Mouse (Mus musculus) gonadal fat pad, adult 2 months (tissue): ENCODE results near the gene Akt1s1. TPM values are rescaled to one million over a fixed set of nuclear protein-coding genes. Genes with fewer than 3 reads are reported as not detected.
A peak's percentile ranks its signal among the peaks of the same experiment; 100 is the strongest.
"Not testable (repeated sequence)": the region's sequence is repeated elsewhere in the genome, so short reads cannot be mapped to it uniquely, and the experiment has no call there.

Source experiments
- DNase-seq: peaks from one replicate; pipeline ENCODE4 v3.0.0-alpha.2; 2012; ENCODE audit warnings: low read depth
- polyA plus RNA-seq: library from polyadenylated mRNA; depleted of rRNA; stranded (reverse); fragments of >200 nt; gene quantifications from 2 replicates; pipeline ENCODE4 v1.2.3, GENCODE M21; 2012

The Akt1s1 gene
- polyA plus RNA-seq, 1 experiment, result 72.9 TPM

DNA sequence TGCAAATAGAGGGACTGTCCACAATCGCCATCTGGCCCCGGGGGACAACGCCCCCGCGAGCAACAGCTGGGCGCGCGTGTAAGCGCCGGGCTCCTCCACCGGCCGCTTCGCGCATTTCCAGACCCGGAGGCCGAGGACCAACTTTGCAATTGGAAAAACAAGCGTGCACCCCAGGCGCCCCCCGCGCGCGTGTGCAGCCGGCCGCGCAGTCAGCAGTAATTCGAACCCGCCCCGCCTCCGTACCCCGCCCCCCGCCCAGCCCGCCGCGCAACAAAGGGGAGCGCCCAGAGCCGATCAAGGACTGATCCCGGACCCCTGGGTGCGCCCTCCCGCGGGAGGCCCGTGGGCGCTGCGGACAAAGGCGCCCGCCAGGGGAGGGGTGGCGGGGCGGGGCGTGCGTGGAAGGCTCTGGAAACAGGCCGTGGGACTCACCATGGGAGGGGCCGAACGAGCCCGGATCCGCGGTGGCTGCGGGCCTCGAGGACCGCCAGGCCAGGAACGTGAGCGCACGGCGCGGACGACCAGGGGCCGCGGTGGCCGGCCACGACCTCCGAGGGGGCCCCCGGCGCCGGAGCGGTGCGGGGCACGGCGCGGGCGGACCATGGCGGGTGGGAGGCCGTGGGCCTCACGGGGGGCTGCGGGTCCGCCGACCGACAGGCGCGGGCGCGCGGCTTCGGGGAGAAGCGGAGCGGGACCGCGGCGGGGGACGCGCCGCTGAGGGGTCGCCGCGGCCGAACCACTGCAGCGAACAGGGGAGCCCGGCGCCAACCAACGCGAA, 20.3 kb downstream of the Akt1s1 start:
- DNase-seq, result no peak

DNA sequence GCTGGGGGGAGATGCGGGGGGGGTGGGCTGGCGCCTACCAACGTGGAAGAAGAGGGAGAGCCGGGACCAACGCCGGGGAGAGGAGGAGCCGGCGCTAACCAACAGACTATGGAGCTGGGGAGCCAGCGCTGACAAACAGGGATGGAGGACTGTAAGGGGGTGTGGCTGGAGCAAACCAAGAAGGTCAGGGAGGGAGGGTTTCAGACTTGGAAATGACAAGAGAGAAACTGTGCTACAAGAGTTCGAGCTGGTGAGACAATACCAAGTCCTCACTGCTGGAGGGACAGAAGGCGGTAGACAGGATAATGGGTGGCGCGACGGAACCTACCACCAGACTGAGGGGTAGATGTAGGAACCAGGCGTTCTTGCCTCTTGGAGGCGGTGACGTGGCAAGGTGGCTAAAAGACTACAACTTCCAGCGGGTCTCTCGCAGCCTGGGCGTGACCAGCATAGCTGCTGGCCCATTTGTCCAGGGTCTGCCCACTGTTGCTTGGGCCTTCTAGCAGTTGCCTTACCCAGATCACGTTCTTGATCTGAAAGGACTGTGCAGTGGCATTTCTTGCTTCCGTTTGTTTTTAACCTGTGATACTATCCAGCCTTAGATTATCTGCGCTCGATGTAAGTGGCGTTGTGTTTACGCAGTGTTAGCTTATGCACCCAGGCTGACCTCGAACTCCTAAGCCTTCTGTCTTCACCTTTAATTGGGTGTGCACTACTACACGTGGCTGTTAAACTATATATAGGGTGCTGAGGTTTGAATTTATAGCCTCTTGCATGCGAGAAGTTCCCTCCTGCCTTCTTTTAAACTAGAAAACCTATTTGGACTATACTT, 21.1 kb downstream of the Akt1s1 start, which contains the start of gene Ptov1:
Gene Ptov1 (minus strand): TSS at position 92 of the 832 bp plus-strand sequence.
- peak; percentile 84 for DNase-seq

DNA sequence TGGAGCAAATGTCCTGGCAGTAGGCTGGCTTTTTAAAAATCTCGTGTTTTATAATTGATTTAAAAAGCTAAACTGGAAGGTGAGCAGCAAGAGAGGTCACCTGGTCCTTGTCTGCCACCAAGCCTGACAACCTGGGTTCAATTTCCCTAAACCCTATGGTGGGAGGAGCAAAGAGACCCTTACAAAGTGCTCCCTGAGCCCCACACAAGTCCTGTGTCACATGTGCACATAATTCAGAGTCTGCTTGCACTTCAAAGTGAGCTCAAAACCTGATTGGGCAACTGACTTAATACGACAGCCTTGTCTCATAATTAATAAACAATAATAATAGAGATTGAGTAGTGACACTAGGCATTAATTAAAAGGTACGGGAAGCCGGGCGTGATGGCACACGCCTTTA, 21.8 kb downstream of the Akt1s1 start:
- no peak for DNase-seq

DNA sequence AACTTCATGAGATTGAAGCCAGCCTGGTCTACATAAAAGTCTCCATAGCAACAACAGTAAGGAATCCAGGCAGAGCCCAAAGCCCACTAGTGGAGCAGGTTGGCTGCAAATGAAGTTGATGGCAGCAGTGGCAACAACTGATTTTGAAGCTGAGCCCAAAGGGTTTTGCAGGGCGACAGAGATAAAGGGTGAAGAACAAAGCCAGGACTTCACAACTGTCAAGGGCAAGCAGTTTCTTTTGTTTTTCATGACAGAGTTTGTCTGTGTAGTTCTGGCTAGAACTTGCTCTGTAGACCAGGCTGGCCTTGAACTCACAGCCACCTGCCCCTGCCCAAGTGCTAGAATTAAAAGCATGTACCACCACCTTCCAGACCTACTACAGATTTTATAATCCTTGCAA, 22.4 kb downstream of the Akt1s1 start:
- no peak for DNase-seq

DNA sequence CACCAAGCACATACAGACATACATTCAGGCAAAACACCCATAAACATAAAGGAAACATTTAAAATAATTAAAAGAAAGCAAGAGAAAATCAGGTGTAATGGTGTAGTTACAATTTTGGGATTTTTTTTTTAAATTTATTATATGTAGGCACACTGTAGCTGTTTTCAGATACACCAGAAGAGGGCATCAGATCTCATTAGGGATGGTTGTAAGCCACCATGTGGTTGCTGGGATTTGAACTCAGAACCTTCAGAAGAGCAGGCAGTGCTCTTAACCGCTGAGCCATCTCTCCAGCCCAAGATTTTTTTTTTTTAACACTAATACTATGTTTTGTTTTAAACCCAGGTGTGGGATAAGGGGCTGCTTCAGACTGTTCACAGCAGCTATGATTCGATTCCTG, 23.0 kb downstream of the Akt1s1 start:
- DNase-seq, result not testable (repeated sequence)

DNA sequence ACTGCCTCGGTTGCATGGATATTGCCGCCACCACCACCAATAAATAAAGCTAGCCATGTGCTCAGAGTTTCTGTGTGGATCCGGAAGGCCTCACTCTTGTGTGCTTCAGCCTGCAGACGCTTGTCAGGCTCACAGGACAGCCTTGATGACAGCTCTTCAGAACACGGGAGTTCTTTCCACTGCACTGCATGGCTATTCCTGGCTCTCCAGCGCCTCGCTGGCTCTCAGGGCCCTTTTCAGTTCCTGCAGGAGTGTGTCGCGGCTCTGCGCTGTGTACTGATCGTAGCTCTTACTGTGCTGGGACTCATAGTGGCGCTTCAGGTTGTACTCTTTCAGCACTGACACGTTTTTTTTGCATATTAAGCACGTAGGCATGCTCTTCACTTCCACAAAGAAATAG, 29.0 kb downstream of the Akt1s1 start:
- DNase-seq, result no peak

DNA sequence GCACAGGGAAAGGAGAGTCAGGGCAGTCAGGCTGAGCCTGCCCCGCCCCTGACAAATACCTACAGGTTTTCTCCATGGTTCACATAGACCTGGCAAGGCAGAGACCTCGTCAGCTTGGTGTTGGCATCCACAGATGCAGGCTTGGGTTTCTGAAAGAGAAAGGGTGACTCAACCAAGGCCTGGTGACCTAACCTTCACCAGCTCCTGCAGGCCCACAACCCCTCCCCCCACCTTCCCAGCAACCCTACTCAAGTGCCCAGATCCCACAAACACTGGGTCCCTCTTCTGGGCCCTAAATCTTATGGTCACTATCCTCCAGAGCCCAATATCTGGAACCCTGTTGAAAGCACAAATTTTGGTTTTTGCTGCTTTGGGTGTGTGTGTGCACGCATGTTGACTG, 34.2 kb downstream of the Akt1s1 start:
- DNase-seq, result no peak

DNA sequence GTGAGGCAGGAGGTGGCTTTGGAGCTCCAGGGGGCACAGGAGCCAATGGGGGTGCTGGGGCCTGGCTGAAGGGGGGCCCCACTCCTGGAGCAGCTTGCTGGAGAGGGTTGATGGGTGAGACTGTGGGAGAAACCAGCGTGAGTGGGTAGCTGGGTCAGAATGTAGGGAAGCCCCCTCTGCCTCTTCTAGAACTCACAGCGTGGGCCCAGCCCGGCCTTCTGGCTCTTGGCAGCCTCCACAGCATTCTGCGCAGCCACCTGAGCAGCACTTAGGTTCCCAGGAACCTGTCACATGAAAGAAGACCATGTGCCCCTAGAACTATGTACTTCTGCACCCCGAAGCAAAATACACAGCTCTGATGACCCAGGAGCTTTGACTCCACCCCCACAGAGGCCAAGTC, 35.8 kb downstream of the Akt1s1 start:
- no peak for DNase-seq

DNA sequence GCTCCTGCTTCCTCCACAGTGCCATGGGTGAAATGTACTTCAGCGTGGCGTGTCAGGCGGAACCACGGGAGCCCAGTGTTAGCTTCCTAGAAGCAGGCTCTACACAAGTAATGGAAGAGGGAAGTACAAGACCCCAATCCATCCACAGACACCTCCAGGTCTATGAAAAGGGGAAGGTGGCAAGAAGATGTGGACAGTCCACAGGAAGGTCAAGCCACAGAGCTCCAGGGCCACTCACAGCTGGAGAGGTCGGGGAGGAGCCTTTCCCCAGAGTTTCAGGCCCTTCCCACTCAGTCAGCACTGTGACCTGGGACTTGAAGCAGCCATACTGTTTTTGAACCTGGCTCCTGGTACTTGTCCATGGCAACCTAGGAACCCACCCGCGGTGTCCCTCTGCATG, 38.2 kb downstream of the Akt1s1 start:
- DNase-seq, result no peak

DNA sequence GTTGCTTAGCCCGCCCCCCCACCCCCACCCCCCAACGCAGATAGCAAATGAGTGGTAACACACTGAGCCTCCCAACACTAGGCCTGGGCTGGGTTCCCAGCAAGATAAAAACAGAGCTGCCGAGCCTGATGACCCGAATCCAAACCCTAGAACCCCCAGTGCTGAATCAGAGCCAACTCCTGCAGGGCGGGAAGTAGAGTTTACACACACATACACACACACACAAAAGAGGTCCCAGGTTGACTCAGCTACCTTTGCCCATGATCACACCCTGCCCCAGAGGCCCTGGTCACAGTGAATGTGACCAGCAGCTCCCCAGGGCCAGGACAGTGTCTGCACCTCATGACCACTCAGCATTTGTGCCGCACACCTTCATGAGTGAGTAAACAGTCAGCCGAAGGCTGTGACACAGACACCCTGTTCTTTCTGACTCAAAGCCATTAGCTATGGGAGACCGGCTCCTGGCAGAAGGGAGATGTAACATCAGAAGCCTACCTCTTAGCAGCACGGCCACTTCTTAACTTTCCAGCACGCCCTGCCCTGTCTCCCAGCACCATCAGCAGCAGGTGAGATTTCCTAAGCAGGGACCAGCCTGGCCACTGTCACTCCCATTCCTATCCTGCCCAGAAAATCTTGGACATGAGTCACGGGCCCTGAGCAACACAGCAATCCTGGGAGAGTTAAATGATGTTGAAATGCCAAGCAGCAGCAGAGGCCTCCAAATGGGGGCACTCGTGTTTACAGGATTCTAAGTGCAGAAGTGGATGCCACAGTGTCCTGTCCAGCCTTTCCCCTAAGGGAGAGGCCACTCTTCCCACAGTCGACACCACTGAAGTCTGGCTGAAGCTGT, 39.7 kb downstream of the Akt1s1 start:
- DNase-seq, result no peak

DNA sequence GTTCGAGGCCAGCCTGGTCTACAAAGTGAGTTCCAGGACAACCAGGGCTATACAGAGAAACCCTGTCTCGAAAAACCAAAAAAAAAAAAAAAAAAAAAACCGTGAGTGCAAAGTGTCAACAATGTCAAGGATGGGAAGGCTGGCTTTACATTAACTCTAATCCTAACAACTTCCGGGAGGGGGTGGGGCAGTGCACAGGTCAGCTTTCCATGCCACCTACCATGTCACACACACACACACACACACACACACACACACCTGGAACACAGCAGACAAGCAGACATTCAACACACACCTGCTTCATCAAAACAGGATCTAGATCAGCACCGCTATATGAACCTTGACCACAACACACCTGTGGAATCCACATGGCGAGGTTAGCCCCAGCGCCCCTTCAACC, 41.4 kb downstream of the Akt1s1 start:
- DNase-seq, result no peak

DNA sequence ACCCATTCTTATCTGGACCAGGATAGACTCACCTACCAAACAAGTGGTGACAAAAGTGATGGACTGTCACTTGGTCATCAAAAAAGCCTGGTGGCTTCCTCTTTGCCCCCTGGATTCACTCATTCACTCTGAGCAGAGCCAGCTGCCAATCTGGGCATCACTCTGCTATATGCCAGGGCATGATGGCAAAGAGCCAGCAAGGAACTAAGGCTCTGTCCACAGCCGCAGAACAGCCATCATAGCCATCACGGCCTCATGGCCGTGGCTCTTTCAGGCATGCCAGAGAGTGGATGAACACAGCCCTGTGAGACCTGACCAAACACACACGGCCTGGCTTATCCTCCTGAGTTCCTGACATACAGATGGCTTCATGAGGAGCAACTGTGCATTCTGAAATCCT, 41.9 kb downstream of the Akt1s1 start:
- no peak for DNase-seq

DNA sequence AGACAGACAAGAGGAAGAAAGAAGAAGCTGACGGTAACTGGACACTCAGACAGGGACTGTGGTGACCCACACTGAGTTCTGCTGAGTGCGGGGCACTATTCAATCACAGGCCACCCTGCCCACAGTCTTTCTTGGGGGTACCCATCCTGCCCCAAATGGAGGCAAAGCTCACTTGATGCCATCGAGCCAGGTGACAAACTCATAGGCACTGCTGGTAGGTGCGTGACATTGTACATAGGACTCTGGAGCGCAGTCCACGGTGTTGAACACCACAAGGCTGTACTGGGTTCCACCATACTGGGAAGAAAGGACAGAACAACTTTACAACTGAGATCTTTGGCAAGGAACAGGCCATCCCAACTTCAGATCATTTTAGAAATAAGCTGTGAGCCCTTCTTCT, 42.8 kb downstream of the Akt1s1 start:
- no peak for DNase-seq

DNA sequence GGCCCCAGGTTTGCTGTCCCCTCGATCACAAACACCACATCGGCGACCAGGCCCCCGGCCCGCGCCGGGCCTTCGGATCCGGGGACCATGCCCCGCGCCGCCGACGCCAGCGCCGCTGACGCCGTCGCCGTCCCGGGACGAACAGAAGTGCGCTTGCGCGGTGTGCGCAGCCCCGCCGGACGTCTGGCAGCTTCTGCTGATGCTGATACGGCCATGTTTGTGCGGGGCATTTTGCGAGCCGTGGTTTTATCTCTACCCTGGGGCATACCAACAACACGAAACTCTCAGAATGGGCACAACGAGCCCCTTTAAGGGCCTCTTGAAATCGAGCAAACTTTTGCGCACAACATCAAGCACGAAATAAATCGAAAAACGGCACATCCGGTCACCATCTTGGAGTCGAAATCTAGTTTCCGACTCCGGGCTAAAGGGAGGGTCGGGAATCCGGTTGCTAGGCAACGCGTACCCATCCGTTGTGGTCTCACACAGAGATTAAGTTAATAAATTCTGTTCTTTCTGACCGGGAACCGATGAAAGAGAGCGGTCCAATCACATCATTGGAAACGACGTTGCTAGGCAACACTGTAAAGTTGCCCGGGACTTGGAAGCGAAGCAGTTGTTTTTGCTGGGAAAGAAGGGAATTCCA, 43.6 kb downstream of the Akt1s1 start, which contains the start of gene Med25:
Gene Med25 (minus strand): TSS at position 437 of the 646 bp plus-strand sequence.
- DNase-seq, result no peak

DNA sequence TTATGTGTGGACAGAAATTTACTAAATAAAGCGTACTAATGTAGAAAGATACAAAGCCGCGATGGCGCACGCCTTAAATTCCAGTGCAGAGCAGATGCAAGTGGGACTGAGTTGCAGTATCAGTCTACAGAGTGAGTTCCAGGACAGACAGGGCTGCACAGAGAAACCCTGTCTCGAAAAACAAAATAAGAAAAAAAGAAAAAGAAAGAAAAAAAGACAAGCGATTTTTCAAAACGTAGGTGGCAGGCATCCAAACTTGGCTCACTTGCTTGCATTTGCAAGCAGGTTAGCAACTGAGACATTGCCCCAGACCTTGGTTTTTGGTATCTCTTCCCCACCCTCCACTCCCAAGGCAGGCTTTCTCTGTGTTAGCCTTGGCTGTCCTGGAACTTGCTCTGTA, 44.4 kb downstream of the Akt1s1 start:
- DNase-seq, result no peak

DNA sequence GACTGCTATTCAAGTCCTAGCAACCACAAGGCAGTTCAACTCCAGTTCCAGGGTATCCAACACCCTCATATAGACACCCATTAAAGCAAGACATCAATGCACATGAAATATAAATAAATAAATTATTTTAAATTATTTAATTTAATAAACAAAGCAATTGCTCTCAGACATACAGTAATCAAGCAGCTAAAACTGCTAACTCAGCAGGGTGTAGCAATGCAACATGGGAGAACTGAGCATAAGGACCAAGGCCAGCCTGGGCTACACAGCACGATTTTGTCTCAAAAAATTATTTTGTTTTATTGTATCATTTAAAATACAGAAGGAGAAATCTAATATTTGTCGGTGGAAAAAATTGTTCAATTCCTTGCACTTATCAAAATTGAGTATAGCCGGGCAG, 45.4 kb downstream of the Akt1s1 start:
- DNase-seq, result no peak

DNA sequence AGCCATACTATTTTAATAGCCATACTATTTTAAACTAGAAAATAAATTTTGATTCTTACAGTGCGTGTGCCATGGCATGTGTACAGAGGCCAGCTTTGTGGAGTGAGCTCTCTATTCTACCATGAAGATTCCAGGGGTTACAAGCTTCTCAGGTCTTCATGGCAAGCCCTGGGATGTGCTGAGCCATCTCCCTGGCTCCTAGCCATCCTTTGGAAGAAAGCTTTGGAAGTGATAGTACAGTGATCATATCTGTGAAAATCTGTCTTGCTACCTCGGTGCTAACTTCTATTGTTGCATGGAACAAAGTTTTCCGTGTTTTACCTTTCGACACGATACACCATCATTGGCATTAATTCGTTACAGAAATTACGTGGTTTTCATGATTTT, 46.4 kb downstream of the Akt1s1 start:
- no peak for DNase-seq

DNA sequence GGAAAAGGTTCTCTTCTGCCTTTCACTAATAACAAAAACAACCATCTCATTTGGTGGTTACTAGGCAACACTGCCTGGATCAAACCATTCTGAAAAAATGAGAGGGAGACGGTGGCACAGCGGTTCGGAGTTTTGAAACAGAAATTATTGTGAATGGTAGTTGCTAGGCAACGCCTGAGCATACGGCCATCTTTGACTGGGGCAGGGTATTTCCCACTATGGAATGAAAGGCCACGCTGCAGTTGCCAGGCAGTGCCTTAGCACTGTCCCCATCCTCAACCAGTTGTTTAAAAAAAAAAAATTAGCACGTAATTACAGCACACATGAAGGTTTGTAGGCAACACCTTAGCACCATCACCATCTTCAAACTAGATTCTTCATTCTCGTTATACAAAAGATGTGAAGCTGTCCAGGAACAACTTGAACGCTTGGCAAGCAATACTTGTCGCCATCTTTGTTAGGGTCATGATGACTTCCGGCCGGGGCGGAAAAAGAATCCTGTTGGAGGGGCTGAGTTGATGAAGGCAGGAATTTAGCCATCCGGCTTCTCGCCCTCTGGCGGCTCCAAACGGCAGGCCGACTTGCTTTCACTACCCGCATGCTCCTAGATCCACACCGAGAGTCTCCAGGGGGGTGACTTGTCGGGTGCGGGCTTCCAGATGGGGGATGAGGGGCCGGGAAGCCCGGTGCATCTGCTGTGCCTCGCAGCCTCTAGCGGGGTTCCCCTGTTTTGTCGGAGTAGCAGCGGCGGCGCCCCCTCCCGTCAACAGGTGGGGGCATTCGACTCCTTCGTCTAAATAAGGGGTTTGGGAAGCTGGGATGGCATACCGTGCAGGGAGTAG, 47.0 kb downstream of the Akt1s1 start, which contains the start of gene Fuz:
Gene Fuz (plus strand): TSS at position 487 of the 842 bp plus-strand sequence.
- peak; percentile 69 for DNase-seq

DNA sequence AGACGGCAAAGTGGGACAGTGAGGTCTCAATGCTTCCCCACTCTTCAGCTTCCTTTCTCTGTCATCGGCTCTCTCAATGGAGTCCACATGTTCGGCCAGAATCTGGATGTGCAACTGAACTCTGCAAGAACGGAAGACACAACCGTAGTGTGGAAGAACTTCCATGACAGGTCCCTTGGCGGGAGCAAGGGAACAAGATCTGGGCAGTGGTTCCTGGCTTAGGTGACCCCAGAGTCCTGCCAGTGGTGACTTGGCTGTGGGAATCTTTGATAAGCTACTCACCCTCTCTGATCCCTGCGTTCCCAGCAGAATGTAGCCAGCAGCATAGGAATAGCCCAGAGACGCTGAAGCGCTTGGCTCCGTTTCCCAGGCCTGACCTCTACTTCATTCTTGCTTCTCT, 47.7 kb downstream of the Akt1s1 start:
- no peak for DNase-seq

DNA sequence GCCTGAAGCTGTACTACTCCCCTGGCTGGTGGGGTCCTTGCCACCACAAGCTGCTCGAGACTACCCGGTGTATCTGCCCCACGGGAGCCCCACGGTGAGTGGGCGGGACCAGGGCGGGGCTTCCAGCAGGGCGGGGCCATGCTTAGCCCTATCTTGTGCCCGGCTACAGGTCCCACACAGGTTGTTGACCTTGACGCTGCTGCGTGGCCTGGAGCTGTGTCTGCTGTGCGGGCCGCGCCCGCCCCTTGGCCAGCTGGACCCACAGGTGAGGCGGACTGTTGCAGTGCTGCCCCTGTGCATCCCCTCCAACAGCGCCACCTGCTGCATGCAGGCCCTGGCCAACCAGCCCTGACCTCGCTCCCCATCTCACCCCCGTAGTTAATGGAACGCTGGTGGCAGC, 49.8 kb downstream of the Akt1s1 start:
- no peak for DNase-seq

DNA sequence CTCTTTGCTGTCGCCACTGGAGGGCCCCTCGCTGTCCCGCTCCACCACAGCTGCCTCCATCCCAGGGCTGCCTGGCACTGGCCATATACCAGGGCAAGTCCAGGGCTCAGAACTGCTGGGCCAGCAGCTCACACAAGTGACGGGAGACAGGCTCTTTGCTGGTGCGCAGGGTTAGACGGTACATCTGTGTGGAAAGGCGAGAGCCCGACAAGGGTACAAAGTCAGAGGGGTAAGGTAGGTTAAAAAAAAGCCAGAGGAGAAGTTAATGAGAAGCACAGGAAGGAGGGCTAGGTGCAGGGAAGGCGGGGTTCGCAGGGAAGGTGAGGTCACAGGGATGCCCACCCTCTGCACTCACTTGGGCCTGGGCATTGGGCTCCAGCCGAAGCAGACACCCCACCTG, 51.8 kb downstream of the Akt1s1 start:
- no peak for DNase-seq
